Mouse (Mus musculus): ENCODE data around the gene Tln2. TPM values are rescaled to one million over a fixed set of nuclear protein-coding genes. Genes with fewer than 3 reads are reported as not detected.
A peak's percentile ranks its signal among the peaks of the same experiment; 100 is the strongest.

Tln2 gene
- total and polyA plus RNA-seq, 2 experiments from 2014 or later, result 31.3 to 45.9 TPM

- no peak for ATAC-seq
- TF ChIP-seq CTCF (IDR thresholded peaks at IDR 0.05; ENCODE audit: low read depth), result no peak
- Histone ChIP-seq H3K4me2 (ENCODE audit: low read depth) (no peak overlapping the region), H3K4me1 (ENCODE audit: insufficient read depth) (no peaks in the 10 kb centered on the region), H3K9ac (no peak overlapping the region), H3K36me3 (ENCODE audit: insufficient read depth) (no peaks in the 10 kb centered on the region), H3K9me3 (ENCODE audit: low read length) (no peaks in the 10 kb centered on the region), H3K27me3 (ENCODE audit: insufficient read depth, low read length) (no peaks in the 10 kb centered on the region), H3K4me3 (ENCODE audit: low read depth, low read length) (no peak overlapping the region), H3K27ac (ENCODE audit: low read depth, low read length) (no peak overlapping the region)
- 89% methylated on average over 5 of the region's 5 CpGs for WGBS
- DNase-seq, result no peak
These were observed 26.2 kb downstream of the Tln2 start for GRCm38 (mm10) chr9:67533260-67533659.

GRCm38 (mm10) chr9:67532631-67533030 is 26.9 kb downstream of the Tln2 start:
- 92% methylated on average over 1 of the region's 1 CpGs for WGBS
- H3K9ac ChIP-seq, result no peak overlapping the region
- no peak overlapping the region for H3K27ac ChIP-seq (ENCODE audit: low read depth, low read length)
- H3K4me1 ChIP-seq (ENCODE audit: insufficient read depth), result no peaks in the 10 kb centered on the region
- H3K4me3 ChIP-seq (ENCODE audit: low read depth, low read length), result no peak overlapping the region
- no peaks in the 10 kb centered on the region for H3K9me3 ChIP-seq (ENCODE audit: low read length)
- TF ChIP-seq CTCF (IDR thresholded peaks at IDR 0.05; ENCODE audit: low read depth), result no peak
- DNase-seq (no peak), ATAC-seq (no peak)
- H3K4me2 ChIP-seq (ENCODE audit: low read depth), result no peak overlapping the region
- H3K27me3 ChIP-seq (ENCODE audit: insufficient read depth, low read length), result no peaks in the 10 kb centered on the region
- H3K36me3 ChIP-seq (ENCODE audit: insufficient read depth), result no peaks in the 10 kb centered on the region

GRCm38 (mm10) chr9:67529600-67529999 is 29.9 kb downstream of the Tln2 start:
- no peak overlapping the region for H3K4me3 ChIP-seq (ENCODE audit: low read depth, low read length)
- 68% methylated on average over 5 of the region's 5 CpGs for WGBS
- no peak for DNase-seq
- H3K9me3 ChIP-seq (ENCODE audit: low read length), result no peaks in the 10 kb centered on the region
- H3K27ac ChIP-seq (ENCODE audit: low read depth, low read length), result no peak overlapping the region
- H3K9ac ChIP-seq, result no peak overlapping the region
- TF ChIP-seq CTCF (IDR thresholded peaks at IDR 0.05; ENCODE audit: low read depth), result no peak
- H3K4me2 ChIP-seq (ENCODE audit: low read depth), result no peak overlapping the region
- H3K36me3 ChIP-seq (ENCODE audit: insufficient read depth), result no peaks in the 10 kb centered on the region
- H3K4me1 ChIP-seq (ENCODE audit: insufficient read depth), result no peaks in the 10 kb centered on the region
- H3K27me3 ChIP-seq (ENCODE audit: insufficient read depth, low read length), result no peaks in the 10 kb centered on the region
- no peak for ATAC-seq

GRCm38 (mm10) chr9:67527726-67528125 is 31.8 kb downstream of the Tln2 start:
- Histone ChIP-seq H3K9me3 (ENCODE audit: low read length) (no peaks in the 10 kb centered on the region), H3K4me1 (ENCODE audit: insufficient read depth) (no peaks in the 10 kb centered on the region), H3K27ac (ENCODE audit: low read depth, low read length) (no peak overlapping the region), H3K36me3 (ENCODE audit: insufficient read depth) (no peaks in the 10 kb centered on the region), H3K4me2 (ENCODE audit: low read depth) (no peak overlapping the region), H3K9ac (no peak overlapping the region), H3K4me3 (ENCODE audit: low read depth, low read length) (no peak overlapping the region), H3K27me3 (ENCODE audit: insufficient read depth, low read length) (no peaks in the 10 kb centered on the region)
- 57% methylated on average over 2 of the region's 2 CpGs for WGBS
- ATAC-seq (peak; percentile 78), DNase-seq (peak; percentile 72)
- no peak for TF ChIP-seq CTCF (IDR thresholded peaks at IDR 0.05; ENCODE audit: low read depth)

GRCm38 (mm10) chr9:67521736-67522135 is 37.8 kb downstream of the Tln2 start:
- Histone ChIP-seq H3K4me2 (ENCODE audit: low read depth) (no peak overlapping the region), H3K36me3 (ENCODE audit: insufficient read depth) (no peaks in the 10 kb centered on the region), H3K27me3 (ENCODE audit: insufficient read depth, low read length) (no peaks in the 10 kb centered on the region), H3K27ac (ENCODE audit: low read depth, low read length) (no peak overlapping the region), H3K4me3 (ENCODE audit: low read depth, low read length) (no peak overlapping the region), H3K9ac (no peak overlapping the region), H3K9me3 (ENCODE audit: low read length) (no peaks in the 10 kb centered on the region), H3K4me1 (ENCODE audit: insufficient read depth) (no peaks in the 10 kb centered on the region)
- DNase-seq (no peak), ATAC-seq (no peak)
- TF ChIP-seq CTCF (IDR thresholded peaks at IDR 0.05; ENCODE audit: low read depth), result no peak
- WGBS, result 48% methylated on average over 4 of the region's 4 CpGs

GRCm38 (mm10) chr9:67509510-67509909 is 50.0 kb downstream of the Tln2 start:
- TF ChIP-seq CTCF (IDR thresholded peaks at IDR 0.05; ENCODE audit: low read depth), result no peak
- H3K27ac ChIP-seq (ENCODE audit: low read depth, low read length), result no peak overlapping the region
- H3K4me3 ChIP-seq (ENCODE audit: low read depth, low read length), result no peak overlapping the region
- H3K9ac ChIP-seq, result no peak overlapping the region
- WGBS, result 76% methylated on average over 3 of the region's 3 CpGs
- no peaks in the 10 kb centered on the region for H3K36me3 ChIP-seq (ENCODE audit: insufficient read depth)
- no peaks in the 10 kb centered on the region for H3K9me3 ChIP-seq (ENCODE audit: low read length)
- no peaks in the 10 kb centered on the region for H3K4me1 ChIP-seq (ENCODE audit: insufficient read depth)
- ATAC-seq (no peak), DNase-seq (no peak)
- H3K27me3 ChIP-seq (ENCODE audit: insufficient read depth, low read length), result no peaks in the 10 kb centered on the region
- no peak overlapping the region for H3K4me2 ChIP-seq (ENCODE audit: low read depth)

GRCm38 (mm10) chr9:67504669-67505260 is 54.7 kb downstream of the Tln2 start:
- H3K9ac ChIP-seq, result no peak overlapping the region
- H3K4me3 ChIP-seq (ENCODE audit: low read depth, low read length), result no peak overlapping the region
- no peaks in the 10 kb centered on the region for H3K27me3 ChIP-seq (ENCODE audit: insufficient read depth, low read length)
- no peaks in the 10 kb centered on the region for H3K4me1 ChIP-seq (ENCODE audit: insufficient read depth)
- DNase-seq (no peak), ATAC-seq (no peak)
- 85% methylated on average over 8 of the region's 8 CpGs for WGBS
- H3K27ac ChIP-seq (ENCODE audit: low read depth, low read length), result no peak overlapping the region
- H3K9me3 ChIP-seq (ENCODE audit: low read length), result no peaks in the 10 kb centered on the region
- H3K4me2 ChIP-seq (ENCODE audit: low read depth), result no peak overlapping the region
- no peak for TF ChIP-seq CTCF (IDR thresholded peaks at IDR 0.05; ENCODE audit: low read depth)
- H3K36me3 ChIP-seq (ENCODE audit: insufficient read depth), result no peaks in the 10 kb centered on the region
